Mouse (Mus musculus): ENCODE measurements around the gene Fos.

DNA sequence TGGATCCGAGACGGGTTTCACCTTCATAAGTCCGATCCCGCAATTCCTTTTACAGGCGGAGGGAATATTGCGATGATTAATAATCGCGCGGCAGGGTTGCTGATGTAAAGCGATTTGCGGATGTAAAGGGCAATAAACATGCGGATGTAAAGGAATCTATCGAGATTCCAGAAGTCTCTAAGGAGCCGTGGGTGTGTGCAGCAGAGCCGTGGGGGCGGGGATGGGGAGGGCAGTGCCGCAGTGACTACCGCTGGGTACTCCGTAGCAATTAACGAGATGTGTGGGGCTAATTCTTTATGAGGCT is 13.0 kb downstream of the Fos start:
- TF ChIP-seq CTCF (IDR thresholded peaks at IDR 0.05; ENCODE audit: borderline replicate concordance, extremely low read depth, insufficient read depth, insufficient read length) = no peak
- TF ChIP-seq POLR2A (IDR thresholded peaks at IDR 0.05; ENCODE audit: borderline replicate concordance, extremely low read depth, insufficient read depth, insufficient read length, poor library complexity, severe bottlenecking) = no peak
